Mouse (Mus musculus) lung, adult 18-20 months (tissue): ENCODE results near the gene Sctr.

ENCODE experiments used
- DNase-seq, 2 experiments: peaks; one replicate each; pipeline ENCODE4 v3.0.0; 2022; ENCODE audit warnings: mixed read lengths in 2 of 2

Gene Sctr

DNA sequence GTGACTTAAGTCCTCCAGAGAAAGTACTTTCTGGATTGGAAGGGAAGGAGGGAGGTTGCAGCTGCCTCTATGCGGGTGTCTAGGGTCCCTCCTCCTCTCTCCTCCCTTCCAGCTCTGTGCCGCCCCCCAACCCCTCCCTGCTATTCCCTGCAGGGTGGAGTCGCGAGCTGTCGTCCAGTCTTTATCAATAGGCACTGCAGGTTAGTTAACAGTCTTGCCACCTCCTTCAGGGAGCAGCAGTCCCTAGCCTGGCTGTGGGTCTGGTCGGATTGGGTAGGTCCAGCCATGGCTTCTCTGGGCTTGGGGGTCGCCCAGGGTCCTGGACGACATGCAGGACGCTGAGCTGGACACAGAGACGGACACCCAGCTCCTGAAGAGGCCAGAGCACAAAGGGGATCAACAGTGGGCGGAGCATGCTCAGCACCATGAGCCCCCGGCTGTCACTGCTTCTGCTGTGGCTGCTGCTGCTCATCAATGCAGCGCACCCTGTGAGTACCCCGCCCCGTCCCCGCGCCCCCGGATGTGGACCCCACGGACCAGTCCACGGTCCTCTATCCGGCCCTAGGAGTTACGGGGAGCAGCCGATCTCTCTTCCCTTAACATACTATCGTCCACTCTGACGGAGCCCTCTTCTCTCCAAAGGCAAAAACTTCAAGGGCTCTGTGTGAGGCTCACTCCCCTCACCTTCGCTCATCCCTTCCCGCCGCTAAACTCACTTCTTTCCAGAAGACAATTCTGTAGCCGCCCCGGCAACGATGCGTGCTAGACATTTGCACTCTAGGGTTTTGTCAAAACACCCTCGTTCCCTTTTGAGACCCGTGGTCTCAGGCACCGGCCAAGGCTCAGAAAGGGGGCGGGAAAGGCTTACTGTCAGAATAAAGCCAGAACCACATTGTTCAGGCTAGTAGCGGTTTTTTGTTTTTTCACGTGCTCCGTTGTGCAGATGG, at the start of gene Sctr:
Gene Sctr (plus strand): TSS at position 51 of the 947 bp plus-strand sequence.
- DNase-seq = no peak

GRCm38 (mm10) chr1:119957716-119958222, 48.9 kb upstream of the Sctr start:
- DNase-seq = no peak

DNA sequence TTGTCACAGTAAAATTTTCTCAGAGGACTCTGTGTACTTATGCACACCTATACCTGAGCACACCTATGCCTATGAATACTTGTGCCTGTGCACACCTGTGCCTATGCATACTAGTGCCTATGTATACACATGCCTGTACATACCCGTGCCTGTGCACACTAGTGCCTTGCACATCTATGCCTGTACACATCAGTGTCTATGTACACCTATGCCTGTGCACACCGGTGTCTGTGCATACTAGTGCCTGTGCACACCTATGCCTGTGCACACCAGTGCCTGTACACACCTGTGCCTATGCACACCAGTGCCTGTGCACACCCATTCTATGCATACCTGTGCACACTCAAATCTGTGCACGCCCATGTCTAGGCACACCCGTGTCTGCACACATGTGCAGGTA, 47.2 kb upstream of the Sctr start:
- no peak for DNase-seq

GRCm38 (mm10) chr1:119959920-119960319, 46.8 kb upstream of the Sctr start:
- DNase-seq = no peak

- no peak for DNase-seq
Observed at GRCm38 (mm10) chr1:119965804-119966514, 40.7 kb upstream of the Sctr start.

- no peak for DNase-seq
Observed at GRCm38 (mm10) chr1:119973117-119973516, 33.6 kb upstream of the Sctr start.

DNA sequence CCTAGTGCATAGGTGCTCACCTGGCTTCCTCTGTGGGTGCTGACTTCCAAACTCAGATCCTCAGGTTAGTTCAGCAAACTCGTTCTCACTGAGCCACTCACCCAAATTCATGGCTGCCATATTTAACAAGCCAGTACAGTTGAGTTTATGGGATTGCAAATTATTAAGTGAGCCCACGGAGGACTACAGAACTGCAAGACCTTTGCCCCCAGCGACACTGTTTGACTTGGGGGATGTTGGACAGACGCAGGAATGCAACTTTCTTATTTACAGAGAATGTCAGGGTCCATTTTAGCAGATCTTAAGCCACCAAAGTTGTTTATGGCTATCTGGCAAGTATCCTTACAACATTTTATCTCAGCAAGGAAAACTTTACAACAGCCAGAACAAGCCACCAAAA, 31.6 kb upstream of the Sctr start:
- DNase-seq = no peak

DNA sequence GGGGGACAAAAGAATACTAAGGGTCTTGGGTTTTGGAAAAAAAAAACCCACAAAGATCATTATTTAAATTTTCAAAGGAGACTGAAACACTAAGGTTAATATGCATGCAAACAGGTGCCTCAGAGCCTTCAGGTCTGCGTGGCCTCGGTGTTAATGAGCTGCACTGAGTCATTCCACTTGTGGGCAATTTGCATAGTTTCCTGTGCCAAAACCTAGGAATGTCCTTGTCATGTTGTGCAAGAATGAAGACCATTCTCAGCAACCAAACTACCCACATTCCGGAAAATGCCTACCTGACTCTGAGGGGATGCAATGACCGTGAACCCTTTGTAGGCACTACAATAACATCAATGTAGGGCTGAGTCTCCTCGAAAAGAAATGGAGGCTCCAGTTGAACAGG, 20.1 kb upstream of the Sctr start:
- DNase-seq = no peak

GRCm38 (mm10) chr1:119996798-119997581, 9.7 kb upstream of the Sctr start, which contains the start of gene Cfap221:
TSS of gene Cfap221 (minus strand) at chr1:119997234.
- DNase-seq = peak; percentile 49 to 56

DNA sequence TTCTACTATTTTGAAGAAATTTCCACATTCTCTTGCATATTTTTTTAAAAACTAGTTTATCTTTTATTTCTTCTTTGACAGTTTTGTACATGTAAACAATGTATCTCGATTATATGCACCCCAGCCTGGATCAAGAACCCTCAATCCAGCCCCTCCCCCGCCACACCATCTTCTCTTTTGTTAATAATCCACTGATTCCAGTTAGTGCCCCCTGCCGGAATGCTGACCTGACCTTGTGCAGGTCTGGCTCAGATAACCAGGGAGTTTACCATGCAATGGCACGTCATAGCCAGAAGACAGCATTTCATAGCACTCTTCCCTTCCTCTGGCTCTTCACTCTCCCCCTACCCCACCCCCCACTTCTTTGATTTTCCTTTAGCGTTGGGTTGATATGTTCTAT, 9.1 kb upstream of the Sctr start:
- no peak for DNase-seq

GRCm38 (mm10) chr1:120007851-120008588, 1.3 kb downstream of the Sctr start:
- no peak for DNase-seq

GRCm38 (mm10) chr1:120012638-120013037, 5.9 kb downstream of the Sctr start:
- DNase-seq = no peak

GRCm38 (mm10) chr1:120013111-120013510, 6.4 kb downstream of the Sctr start:
- DNase-seq = peak; percentile 42 to 55

DNA sequence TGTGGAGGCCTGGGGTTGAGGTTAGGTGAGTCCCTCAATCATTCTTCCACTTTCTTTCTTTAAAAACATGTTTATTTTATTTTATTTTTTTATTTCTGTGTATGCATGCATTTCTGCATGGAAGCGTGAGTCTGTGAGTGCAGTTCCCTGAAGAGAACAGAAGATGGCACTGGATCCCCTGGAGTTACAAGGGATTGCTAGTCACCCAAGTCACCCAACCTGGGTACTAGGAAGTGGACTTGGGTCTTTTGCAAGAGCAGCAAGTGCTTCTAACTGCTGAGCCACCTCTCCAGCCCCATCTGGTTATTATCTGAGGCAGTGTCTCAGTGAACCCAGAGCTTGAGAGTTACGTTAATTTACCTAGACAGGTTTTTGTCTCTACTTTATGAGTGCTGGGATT, 9.5 kb downstream of the Sctr start:
- DNase-seq = no peak

DNA sequence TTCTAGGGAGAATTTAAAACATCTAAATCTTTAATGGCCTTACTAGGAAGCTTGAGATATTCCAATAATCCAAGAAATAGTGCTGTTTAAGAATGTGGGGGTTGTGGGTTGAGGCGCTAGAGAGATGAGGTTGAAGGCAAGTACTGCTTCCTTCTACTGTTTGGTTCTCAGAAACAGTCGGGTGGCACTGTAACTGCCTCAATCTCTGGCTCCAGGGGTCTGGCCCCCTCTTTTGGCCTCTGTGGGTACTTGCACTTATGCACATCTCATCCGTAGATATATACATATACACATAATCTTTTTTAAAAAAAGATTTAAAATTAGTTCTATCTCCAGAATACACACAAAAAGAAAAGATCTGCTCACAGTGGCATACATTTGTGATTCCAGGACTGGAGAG, 12.2 kb downstream of the Sctr start:
- no peak for DNase-seq

- no peak for DNase-seq
Observed at GRCm38 (mm10) chr1:120019428-120019827, 12.7 kb downstream of the Sctr start.

DNA sequence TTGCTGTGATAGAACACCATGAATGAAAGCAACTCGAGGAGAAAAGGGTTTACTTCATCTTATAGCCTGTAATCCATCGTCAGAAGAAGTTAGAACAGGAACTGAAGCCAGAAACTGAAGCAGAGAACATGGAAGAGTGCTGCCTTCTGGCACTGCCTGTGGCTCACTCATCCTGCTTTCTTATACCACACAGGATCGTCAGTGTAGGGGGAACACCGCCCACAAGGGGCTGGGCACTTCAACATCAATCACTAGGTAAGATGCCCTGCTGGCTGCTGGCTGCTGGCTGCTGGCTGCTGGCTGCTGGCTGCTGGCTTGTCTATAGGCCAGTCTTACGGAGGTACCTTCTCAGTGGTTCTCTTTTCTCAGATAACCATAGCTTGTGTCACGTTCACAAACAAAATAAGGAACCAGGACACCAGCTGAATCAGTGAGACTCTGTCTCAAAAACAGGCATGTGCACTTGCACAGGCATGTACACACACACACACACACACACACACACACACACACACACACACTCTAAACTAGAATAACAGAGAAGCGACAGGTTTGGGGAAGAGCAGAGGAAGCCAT, 13.7 kb downstream of the Sctr start:
- no peak for DNase-seq

DNA sequence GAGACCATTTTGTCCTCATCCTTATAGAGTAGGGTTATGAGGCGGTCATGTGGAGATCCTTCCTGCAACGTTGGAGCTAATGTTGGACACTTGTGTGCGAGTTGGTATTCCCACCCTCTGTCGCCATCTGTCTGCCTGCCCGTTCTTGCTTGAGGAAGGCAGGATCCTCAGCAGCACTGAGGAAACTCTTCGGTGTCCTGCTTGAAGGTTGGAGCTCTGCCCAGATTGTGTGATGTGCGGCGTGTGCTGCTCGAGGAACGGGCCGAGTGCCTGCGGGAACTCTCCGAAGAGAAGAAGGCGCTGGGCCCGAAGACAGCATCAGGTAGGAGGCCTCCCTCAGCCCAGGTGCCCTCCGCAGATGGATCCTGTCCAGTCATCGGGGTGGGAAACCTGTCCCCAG, 15.3 kb downstream of the Sctr start:
- DNase-seq = no peak

DNA sequence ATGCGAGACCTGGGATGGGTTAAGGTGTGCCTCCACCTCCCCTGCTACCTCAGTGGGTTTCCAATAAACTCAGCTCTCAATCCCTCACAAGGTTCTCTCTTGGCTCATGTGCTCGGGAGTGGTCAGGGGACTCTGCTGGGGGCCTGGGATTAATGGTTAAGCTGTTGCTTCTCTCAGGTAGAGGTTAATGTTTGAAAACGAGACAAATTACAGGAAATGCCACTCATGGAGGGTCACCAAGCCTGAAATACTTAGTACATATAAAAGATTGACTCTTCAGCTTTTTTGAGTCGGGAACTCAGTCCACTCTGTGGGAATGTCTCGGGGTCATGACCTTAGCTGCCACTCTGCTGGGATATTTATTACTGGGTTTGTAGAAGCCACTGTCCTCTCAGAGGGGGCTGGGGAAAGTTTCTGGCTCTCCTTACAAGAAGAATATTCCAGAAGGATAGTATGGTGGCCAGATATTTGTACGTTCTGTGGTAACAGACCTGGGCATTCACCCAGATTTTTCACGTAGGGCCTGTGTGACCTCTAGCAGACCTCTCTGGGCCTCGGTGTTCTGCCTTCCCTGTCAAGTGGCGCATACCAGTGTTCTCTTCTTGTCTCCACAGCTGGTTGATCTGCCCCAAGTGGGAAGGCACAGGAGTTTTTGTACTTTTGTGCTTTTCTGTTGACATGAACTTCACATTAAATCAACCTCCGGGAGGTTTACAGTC, 17.8 kb downstream of the Sctr start:
- no peak for DNase-seq

GRCm38 (mm10) chr1:120025050-120025439, 18.4 kb downstream of the Sctr start:
- no peak for DNase-seq

GRCm38 (mm10) chr1:120027693-120028092, 21.0 kb downstream of the Sctr start:
- DNase-seq = peak; percentile 13 to 46
